ENCODE assay signal across 8 mouse cellular contexts in the genomic region with DNA sequence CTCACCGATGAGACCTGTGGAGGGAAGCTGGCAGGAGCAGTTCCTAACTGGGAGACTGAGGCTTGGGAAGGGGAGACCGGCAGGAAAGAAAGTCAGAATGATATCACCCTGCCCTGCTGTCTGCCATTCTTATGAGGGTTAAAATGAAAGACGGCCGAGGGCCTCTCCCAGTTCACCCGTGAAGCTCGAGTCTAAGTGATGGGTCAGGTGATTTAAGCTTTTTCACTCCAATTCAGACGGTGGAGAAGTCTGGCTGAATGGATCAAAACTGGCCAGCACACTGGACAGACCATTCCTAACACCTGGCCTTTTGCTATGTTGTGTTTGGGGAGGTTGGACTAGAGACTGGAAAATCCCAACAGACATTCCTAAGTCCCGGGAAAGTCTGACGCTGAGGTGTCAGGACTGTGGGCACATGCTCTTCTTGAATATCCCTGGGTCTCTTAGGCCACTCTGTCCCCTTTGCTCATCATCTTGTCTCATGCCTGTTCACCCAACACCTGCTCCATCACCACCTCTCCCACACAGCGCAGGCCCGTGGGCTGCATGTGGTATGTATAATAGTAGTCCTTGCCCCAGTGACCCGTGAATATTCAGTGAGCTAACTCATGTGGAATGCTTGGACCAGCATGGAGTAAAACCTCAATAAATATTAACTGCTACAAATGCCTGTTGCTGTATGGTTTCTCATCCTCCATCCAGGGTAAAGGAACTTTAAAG. TPM values are rescaled to one million over a fixed set of nuclear protein-coding genes. Genes with fewer than 3 reads are reported as not detected.
DNase-seq lines count a peak whose midpoint lies in the region; ATAC-seq and TF ChIP-seq lines count a peak whose summit lies in the region.

No protein-coding gene starts in this region.

- H3K4me3 ChIP-seq in gastrocnemius, adult 2 months, result peak overlapping the region; percentile 72
- H3K4me3 ChIP-seq in bone marrow macrophage, adult 2 months (ENCODE audit: insufficient read depth, low read length), result peak overlapping the region; percentile 58
- peak overlapping the region; percentile 36 for H3K4me3 ChIP-seq in hindbrain, embryonic 13.5 days
- peak overlapping the region; percentile 57 for H3K4me3 ChIP-seq in liver, embryonic 11.5 days (ENCODE audit: low read depth, low read length)
- H3K4me3 ChIP-seq in stomach, embryonic 14.5 days (ENCODE audit: low read depth, low read length), result peak overlapping the region; percentile 28

- whole genome bisulfite sequencing in hindbrain, embryonic 13.5 days, result 27% methylated on average over 12 of the region's 12 CpGs
- 26% methylated on average over 12 of the region's 12 CpGs for WGBS in liver, embryonic 11.5 days
- 19% methylated on average over 12 of the region's 12 CpGs for WGBS in stomach, embryonic 14.5 days

- peaks cover 35% of the 10 kb centered on the region for H3K4me1 ChIP-seq in bone marrow macrophage, adult 2 months (ENCODE audit: control insufficient read depth, insufficient read depth, low read length)
- H3K4me1 ChIP-seq in hindbrain, embryonic 13.5 days (replicated peaks), result peaks cover 53% of the 10 kb centered on the region
- H3K4me1 ChIP-seq in liver, embryonic 11.5 days (replicated peaks; ENCODE audit: control insufficient read depth, insufficient read depth, low read length), result peaks cover 29% of the 10 kb centered on the region
- peaks cover 50% of the 10 kb centered on the region for H3K4me1 ChIP-seq in stomach, embryonic 14.5 days (ENCODE audit: control insufficient read depth, insufficient read depth, low read length)

- peak; percentile 55 for DNase-seq in gastrocnemius, adult 2 months
- no peak for DNase-seq in gastrocnemius, adult 8-10 months (ENCODE audit: low spot score in 2 of 2)
- DNase-seq in liver, embryonic 11.5 days (ENCODE audit: low spot score), result no peak
- DNase-seq in cerebellum, postnatal 4 days (ENCODE audit: low spot score in 2 of 2), result no peak
- DNase-seq in layer of hippocampus, postnatal 25 days (ENCODE audit: extremely low spot score in 1 of 2, low spot score in 1 of 2), result no peak

- H3K27me3 ChIP-seq in hindbrain, embryonic 13.5 days, result no peaks in the 10 kb centered on the region
- peaks cover 2% of the 10 kb centered on the region; the same call in 1 of the 2 replicates for H3K27me3 ChIP-seq in liver, embryonic 11.5 days (replicated peaks; ENCODE audit: control insufficient read depth, insufficient read depth, low read length)
- no peaks in the 10 kb centered on the region for H3K27me3 ChIP-seq in stomach, embryonic 14.5 days (ENCODE audit: control insufficient read depth, insufficient read depth, low read length)

- H3K27ac ChIP-seq in gastrocnemius, adult 2 months, result peak overlapping the region; percentile 100
- peak overlapping the region; percentile 72 for H3K27ac ChIP-seq in bone marrow macrophage, adult 2 months (ENCODE audit: insufficient read depth, low read depth, low read length)
- H3K27ac ChIP-seq in hindbrain, embryonic 13.5 days, result peak overlapping the region; percentile 86
- H3K27ac ChIP-seq in liver, embryonic 11.5 days (ENCODE audit: low read depth, low read length), result peak overlapping the region; percentile 81
- peak overlapping the region; percentile 91 for H3K27ac ChIP-seq in stomach, embryonic 14.5 days (ENCODE audit: low read length)

- no peak for ATAC-seq in hindbrain, embryonic 13.5 days (ENCODE audit: low FRiP score)
- ATAC-seq in liver, embryonic 11.5 days (replicated peaks; ENCODE audit: low FRiP score), result peak; percentile 43; the same call in 1 of the 2 replicates
- ATAC-seq in stomach, embryonic 14.5 days (ENCODE audit: insufficient number of reproducible peaks, insufficient read depth, low FRiP score, low read depth), result no peak

- no peak for TF ChIP-seq CTCF in gastrocnemius, adult 2 months (IDR thresholded peaks at IDR 0.05)
- TF ChIP-seq CTCF in bone marrow macrophage, adult 2 months (IDR thresholded peaks at IDR 0.05; ENCODE audit: low read depth, low read length), result no peak

- intact Hi-C loops in gastrocnemius, adult 2 months (cut with DNase I), result loop anchor here (1.0 to 10.0 kb wide), 2 partner anchors 20 to 135 kb away; partner anchors contain the start of gene Btg2

- no peaks in the 10 kb centered on the region for H3K36me3 ChIP-seq in hindbrain, embryonic 13.5 days
- no peaks in the 10 kb centered on the region for H3K36me3 ChIP-seq in liver, embryonic 11.5 days (ENCODE audit: control insufficient read depth, insufficient read depth, low read length)
- H3K36me3 ChIP-seq in stomach, embryonic 14.5 days (ENCODE audit: control insufficient read depth, insufficient read depth, low read length), result no peaks in the 10 kb centered on the region

- peak overlapping the region; percentile 59 for H3K4me2 ChIP-seq in hindbrain, embryonic 13.5 days
- peak overlapping the region; percentile 70 for H3K4me2 ChIP-seq in liver, embryonic 11.5 days
- peak overlapping the region; percentile 58 for H3K4me2 ChIP-seq in stomach, embryonic 14.5 days (replicated peaks; ENCODE audit: low read depth, low read length)

- H3K9me3 ChIP-seq in hindbrain, embryonic 13.5 days, result no peaks in the 10 kb centered on the region
- no peaks in the 10 kb centered on the region for H3K9me3 ChIP-seq in liver, embryonic 11.5 days (ENCODE audit: control insufficient read depth, low read length)
- no peaks in the 10 kb centered on the region for H3K9me3 ChIP-seq in stomach, embryonic 14.5 days (ENCODE audit: control insufficient read depth, low read depth, low read length)

- peak overlapping the region; percentile 39 for H3K9ac ChIP-seq in hindbrain, embryonic 13.5 days
- H3K9ac ChIP-seq in liver, embryonic 11.5 days (ENCODE audit: low read depth, low read length), result peak overlapping the region; percentile 80
- no peak overlapping the region for H3K9ac ChIP-seq in stomach, embryonic 14.5 days (replicated peaks; ENCODE audit: low read depth, low read length)

- TF ChIP-seq POLR2A in bone marrow macrophage, adult 2 months (IDR thresholded peaks at IDR 0.05; ENCODE audit: borderline replicate concordance, low read depth, low read length), result no peak

RNA-seq across cellular contexts. Expression of gene Chit1, which starts 11.4 kb away (rescaled TPM):
- not detected for total RNA-seq in gastrocnemius, adult 2 months (2021)
- not detected for total RNA-seq in gastrocnemius, adult 8-10 months (2022)
- polyA plus RNA-seq in bone marrow macrophage, adult 2 months (2012; ENCODE audit: insufficient read depth, insufficient read length, missing spikeins), result not detected in 2 replicates
- 0.30 and 0.35 TPM in 2 replicates for polyA plus RNA-seq in hindbrain, embryonic 13.5 days (2015; fragmentation: Nextera tagmentation; extraction: Ambion mirVana)
- not detected in 2 replicates for polyA plus RNA-seq in liver, embryonic 11.5 days (2014; fragmentation: Nextera tagmentation; extraction: Ambion mirVana)
- polyA plus RNA-seq in stomach, embryonic 14.5 days (2014; fragmentation: Nextera tagmentation; extraction: Ambion mirVana), result not detected in 2 replicates
- total RNA-seq in layer of hippocampus, postnatal 25 days (2021), result under 1 TPM in 1 of 2 experiments, not detected in 1; 0.22 TPM

RNA-seq across cellular contexts. Expression of gene Btg2, which starts 20.8 kb away (rescaled TPM):
- total RNA-seq in gastrocnemius, adult 2 months (2021), result 10 to 100 TPM; 14.1 to 46.8 TPM
- 10 to 100 TPM in 3 of 4 experiments, 1 to 10 TPM in 1; 8.6 to 22.9 (median 14.3) TPM for total RNA-seq in gastrocnemius, adult 8-10 months (2022)
- polyA plus RNA-seq in bone marrow macrophage, adult 2 months (2012; ENCODE audit: insufficient read depth, insufficient read length, missing spikeins), result 52.4 and 54.4 TPM in 2 replicates
- polyA plus RNA-seq in hindbrain, embryonic 13.5 days (2015; fragmentation: Nextera tagmentation; extraction: Ambion mirVana), result 57.4 and 63.4 TPM in 2 replicates
- 38.6 and 39.9 TPM in 2 replicates for polyA plus RNA-seq in liver, embryonic 11.5 days (2014; fragmentation: Nextera tagmentation; extraction: Ambion mirVana)
- polyA plus RNA-seq in stomach, embryonic 14.5 days (2014; fragmentation: Nextera tagmentation; extraction: Ambion mirVana), result 55.5 and 61.4 TPM in 2 replicates
- total RNA-seq in layer of hippocampus, postnatal 25 days (2021), result 10 to 100 TPM; 17.0 to 18.1 TPM
